Mouse (Mus musculus): ENCODE measurements around the gene Errfi1. TPM values are rescaled to one million over a fixed set of nuclear protein-coding genes. Genes with fewer than 3 reads are reported as not detected.

The Errfi1 gene
- polyA plus RNA-seq, 1 experiment: 44.2 TPM

- no peak overlapping the region for H3K4me3 ChIP-seq (ENCODE audit: low read depth, low read length)
- H3K27ac ChIP-seq (ENCODE audit: insufficient read depth, low read length): peak overlapping the region; percentile 12; the same call in 1 of the 2 replicates
- peaks cover 1% of the 10 kb centered on the region for H3K4me1 ChIP-seq (ENCODE audit: control insufficient read depth, insufficient read depth, low read length)
- peaks cover 4% of the 10 kb centered on the region; the same call in 1 of the 2 replicates for H3K36me3 ChIP-seq (ENCODE audit: control insufficient read depth, insufficient read depth, low read length, poor library complexity, severe bottlenecking)
- TF ChIP-seq POLR2A (IDR thresholded peaks at IDR 0.05; ENCODE audit: insufficient read depth, low read length) (no peak), EP300 (IDR thresholded peaks at IDR 0.05; ENCODE audit: insufficient read depth, low read depth, low read length) (peak; percentile 40; the same call in 1 of the 2 replicates), CTCF (IDR thresholded peaks at IDR 0.05; ENCODE audit: low read depth, low read length) (no peak)
- H3K9me3 ChIP-seq (replicated peaks; ENCODE audit: control insufficient read depth, insufficient read depth, low read length, poor library complexity, severe bottlenecking): no peaks in the 10 kb centered on the region
- H3K27me3 ChIP-seq (ENCODE audit: control insufficient read depth, insufficient read depth, low read length, poor library complexity, severe bottlenecking): no peaks in the 10 kb centered on the region
- H3K9ac ChIP-seq (ENCODE audit: low read depth, poor library complexity, severe bottlenecking): no peak overlapping the region
Measured at GRCm38 (mm10) chr4:150894718-150895501, 41.2 kb downstream of the Errfi1 start.

DNA sequence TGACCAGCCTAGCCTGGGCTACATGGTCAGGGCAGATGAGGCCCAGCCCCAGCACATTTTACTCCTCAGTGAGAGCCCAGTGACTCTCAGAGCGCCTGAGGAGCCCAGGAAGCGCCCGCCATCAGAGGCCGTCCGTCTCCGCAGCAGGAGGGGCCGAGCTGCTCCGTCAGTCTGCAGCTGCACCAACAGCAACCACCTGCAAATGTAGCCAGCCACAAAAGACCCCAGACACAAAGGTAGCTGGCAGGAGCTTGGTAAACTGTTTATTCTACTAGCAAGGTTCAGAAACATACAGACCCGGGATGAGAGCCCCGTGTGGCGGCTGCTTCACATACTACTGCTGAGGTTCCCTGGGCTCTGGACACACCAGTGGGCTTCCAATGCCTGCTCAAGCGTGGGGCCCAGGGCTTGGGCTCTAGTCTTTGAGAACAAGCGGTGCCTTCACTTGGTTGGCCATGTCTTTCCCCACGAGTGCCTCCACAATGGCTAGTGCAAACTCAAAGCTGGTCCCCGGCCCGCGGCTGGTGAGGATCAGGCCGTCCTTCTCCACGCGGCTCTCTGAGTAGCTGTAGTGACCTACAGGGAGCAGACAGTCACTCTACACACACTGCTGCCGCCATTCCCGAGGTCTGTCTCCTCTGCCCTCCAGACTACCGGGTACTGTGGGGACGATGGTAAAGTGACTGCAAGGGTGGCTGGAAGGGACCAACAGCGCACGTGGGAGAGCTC, 43.3 kb downstream of the Errfi1 start:
- H3K4me3 ChIP-seq (ENCODE audit: low read depth, low read length): no peak overlapping the region
- no peak overlapping the region for H3K9ac ChIP-seq (ENCODE audit: low read depth, poor library complexity, severe bottlenecking)
- TF ChIP-seq CTCF (IDR thresholded peaks at IDR 0.05; ENCODE audit: low read depth, low read length) (no peak), EP300 (IDR thresholded peaks at IDR 0.05; ENCODE audit: insufficient read depth, low read depth, low read length) (no peak)
- H3K4me1 ChIP-seq (ENCODE audit: control insufficient read depth, insufficient read depth, low read length): peaks cover 1% of the 10 kb centered on the region
- no peaks in the 10 kb centered on the region for H3K27me3 ChIP-seq (ENCODE audit: control insufficient read depth, insufficient read depth, low read length, poor library complexity, severe bottlenecking)
- H3K36me3 ChIP-seq (ENCODE audit: control insufficient read depth, insufficient read depth, low read length, poor library complexity, severe bottlenecking): peaks cover 4% of the 10 kb centered on the region; the same call in 1 of the 2 replicates
- H3K27ac ChIP-seq (ENCODE audit: insufficient read depth, low read length): no peak overlapping the region
- H3K9me3 ChIP-seq (replicated peaks; ENCODE audit: control insufficient read depth, insufficient read depth, low read length, poor library complexity, severe bottlenecking): no peaks in the 10 kb centered on the region

GRCm38 (mm10) chr4:150898716-150899365, 45.1 kb downstream of the Errfi1 start:
- no peak overlapping the region for H3K4me3 ChIP-seq (ENCODE audit: low read depth, low read length)
- H3K4me1 ChIP-seq (ENCODE audit: control insufficient read depth, insufficient read depth, low read length): peaks cover 1% of the 10 kb centered on the region
- peaks cover 11% of the 10 kb centered on the region for H3K36me3 ChIP-seq (ENCODE audit: control insufficient read depth, insufficient read depth, low read length, poor library complexity, severe bottlenecking)
- H3K9me3 ChIP-seq (replicated peaks; ENCODE audit: control insufficient read depth, insufficient read depth, low read length, poor library complexity, severe bottlenecking): no peaks in the 10 kb centered on the region
- no peaks in the 10 kb centered on the region for H3K27me3 ChIP-seq (ENCODE audit: control insufficient read depth, insufficient read depth, low read length, poor library complexity, severe bottlenecking)
- no peak overlapping the region; the same call in 1 of the 2 replicates for H3K9ac ChIP-seq (ENCODE audit: low read depth, poor library complexity, severe bottlenecking)
- TF ChIP-seq EP300 (IDR thresholded peaks at IDR 0.05; ENCODE audit: insufficient read depth, low read depth, low read length) (0 out of 2 replicates have a peak, but pooled peaks have one; percentile 31), CTCF (IDR thresholded peaks at IDR 0.05; ENCODE audit: low read depth, low read length) (peak; percentile 81), POLR2A (IDR thresholded peaks at IDR 0.05; ENCODE audit: insufficient read depth, low read length) (no peak)
- no peak overlapping the region for H3K27ac ChIP-seq (ENCODE audit: insufficient read depth, low read length)

DNA sequence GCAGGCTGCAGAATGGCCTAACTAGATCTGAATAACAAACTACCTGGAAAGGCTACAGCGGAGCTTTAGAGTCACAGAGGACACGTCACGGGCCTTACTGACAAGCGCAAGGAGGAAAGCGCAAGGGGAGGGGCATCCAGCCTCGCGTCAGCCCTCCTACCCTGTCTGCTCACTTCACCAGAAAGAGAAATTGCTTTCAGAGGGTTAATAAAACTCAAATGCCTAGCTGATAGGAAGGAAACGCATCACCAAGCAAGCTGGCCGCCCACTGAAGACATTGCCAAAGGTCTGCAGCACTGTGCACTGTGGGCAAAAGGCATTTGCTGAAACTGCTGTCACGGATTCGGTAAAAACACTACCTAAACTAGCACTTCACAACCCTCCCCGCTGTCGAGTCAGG, 46.8 kb downstream of the Errfi1 start:
- no peak overlapping the region for H3K27ac ChIP-seq (ENCODE audit: insufficient read depth, low read length)
- H3K4me3 ChIP-seq (ENCODE audit: low read depth, low read length): no peak overlapping the region
- H3K4me1 ChIP-seq (ENCODE audit: control insufficient read depth, insufficient read depth, low read length): no peaks in the 10 kb centered on the region
- H3K9ac ChIP-seq (ENCODE audit: low read depth, poor library complexity, severe bottlenecking): no peak overlapping the region
- no peaks in the 10 kb centered on the region for H3K9me3 ChIP-seq (replicated peaks; ENCODE audit: control insufficient read depth, insufficient read depth, low read length, poor library complexity, severe bottlenecking)
- TF ChIP-seq CTCF (IDR thresholded peaks at IDR 0.05; ENCODE audit: low read depth, low read length) (no peak), POLR2A (IDR thresholded peaks at IDR 0.05; ENCODE audit: insufficient read depth, low read length) (no peak), EP300 (IDR thresholded peaks at IDR 0.05; ENCODE audit: insufficient read depth, low read depth, low read length) (no peak)
- peaks cover 17% of the 10 kb centered on the region for H3K36me3 ChIP-seq (ENCODE audit: control insufficient read depth, insufficient read depth, low read length, poor library complexity, severe bottlenecking)
- H3K27me3 ChIP-seq (ENCODE audit: control insufficient read depth, insufficient read depth, low read length, poor library complexity, severe bottlenecking): no peaks in the 10 kb centered on the region

- peak overlapping the region; percentile 21 for H3K27ac ChIP-seq (ENCODE audit: insufficient read depth, low read length)
Measured at GRCm38 (mm10) chr4:150901651-150902050, 47.9 kb downstream of the Errfi1 start.

More at GRCm38 (mm10) chr4:150901651-150902050, 47.9 kb downstream of the Errfi1 start:
- H3K9ac ChIP-seq (ENCODE audit: low read depth, poor library complexity, severe bottlenecking): no peak overlapping the region
- H3K9me3 ChIP-seq (replicated peaks; ENCODE audit: control insufficient read depth, insufficient read depth, low read length, poor library complexity, severe bottlenecking): no peaks in the 10 kb centered on the region
- peaks cover 20% of the 10 kb centered on the region for H3K36me3 ChIP-seq (ENCODE audit: control insufficient read depth, insufficient read depth, low read length, poor library complexity, severe bottlenecking)
- TF ChIP-seq CTCF (IDR thresholded peaks at IDR 0.05; ENCODE audit: low read depth, low read length) (peak; percentile 94), POLR2A (IDR thresholded peaks at IDR 0.05; ENCODE audit: insufficient read depth, low read length) (no peak)
- no peaks in the 10 kb centered on the region for H3K27me3 ChIP-seq (ENCODE audit: control insufficient read depth, insufficient read depth, low read length, poor library complexity, severe bottlenecking)
- H3K4me1 ChIP-seq (ENCODE audit: control insufficient read depth, insufficient read depth, low read length): no peaks in the 10 kb centered on the region
- H3K4me3 ChIP-seq (ENCODE audit: low read depth, low read length): no peak overlapping the region
